Mouse (Mus musculus) kidney, postnatal 36 days (tissue): ENCODE results near the gene Ddit4.

Experiments
- DNase-seq, 2 experiments: peaks; one replicate each; pipeline ENCODE4 v3.0.0; 2021 to 2022; ENCODE audit warnings: mixed read lengths in 2 of 2

The Ddit4 gene

DNA sequence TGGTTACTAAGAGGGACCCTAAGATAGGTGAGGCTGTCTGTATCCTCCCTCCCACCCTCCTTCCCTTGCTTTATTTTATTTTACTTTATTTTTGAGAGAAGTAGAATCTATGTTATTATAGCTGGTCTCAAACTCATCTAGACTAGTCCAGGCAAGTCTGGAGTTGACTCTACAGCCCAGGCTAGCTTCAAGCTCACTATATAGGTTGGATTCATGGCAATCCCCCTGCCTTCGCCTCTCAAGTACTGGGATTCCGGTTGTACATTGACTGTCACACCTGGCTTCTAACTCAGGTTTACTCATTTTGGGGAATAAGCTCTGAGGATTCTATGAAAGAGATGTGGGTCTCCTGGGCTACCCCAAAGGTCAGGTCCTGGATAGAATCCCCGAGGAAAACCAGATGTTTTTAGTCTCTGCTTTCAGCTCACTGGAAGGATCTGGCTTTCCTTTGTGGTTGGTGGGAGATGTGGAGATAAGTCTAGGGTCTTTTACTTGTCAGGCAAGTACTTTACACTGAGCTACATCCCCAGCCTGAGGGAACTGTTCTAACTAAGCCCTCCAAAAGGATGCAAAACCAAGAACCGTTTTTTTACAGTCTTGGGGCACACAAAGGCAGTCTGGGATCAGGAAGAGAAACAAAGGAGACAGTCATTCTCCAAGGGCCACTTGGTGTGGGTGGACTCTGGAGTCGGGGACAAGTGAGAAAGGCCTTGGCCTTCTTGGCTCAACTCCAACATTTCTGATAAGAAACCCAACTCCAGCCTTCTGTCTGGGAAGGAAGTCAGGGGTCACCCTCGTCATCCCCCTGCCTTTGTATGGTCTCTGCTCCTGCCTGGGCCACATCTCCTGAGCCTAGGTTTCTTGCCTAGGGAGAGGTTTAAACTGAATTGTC, 3.0 kb downstream of the Ddit4 start:
- peak; percentile 40 to 60 for DNase-seq

DNA sequence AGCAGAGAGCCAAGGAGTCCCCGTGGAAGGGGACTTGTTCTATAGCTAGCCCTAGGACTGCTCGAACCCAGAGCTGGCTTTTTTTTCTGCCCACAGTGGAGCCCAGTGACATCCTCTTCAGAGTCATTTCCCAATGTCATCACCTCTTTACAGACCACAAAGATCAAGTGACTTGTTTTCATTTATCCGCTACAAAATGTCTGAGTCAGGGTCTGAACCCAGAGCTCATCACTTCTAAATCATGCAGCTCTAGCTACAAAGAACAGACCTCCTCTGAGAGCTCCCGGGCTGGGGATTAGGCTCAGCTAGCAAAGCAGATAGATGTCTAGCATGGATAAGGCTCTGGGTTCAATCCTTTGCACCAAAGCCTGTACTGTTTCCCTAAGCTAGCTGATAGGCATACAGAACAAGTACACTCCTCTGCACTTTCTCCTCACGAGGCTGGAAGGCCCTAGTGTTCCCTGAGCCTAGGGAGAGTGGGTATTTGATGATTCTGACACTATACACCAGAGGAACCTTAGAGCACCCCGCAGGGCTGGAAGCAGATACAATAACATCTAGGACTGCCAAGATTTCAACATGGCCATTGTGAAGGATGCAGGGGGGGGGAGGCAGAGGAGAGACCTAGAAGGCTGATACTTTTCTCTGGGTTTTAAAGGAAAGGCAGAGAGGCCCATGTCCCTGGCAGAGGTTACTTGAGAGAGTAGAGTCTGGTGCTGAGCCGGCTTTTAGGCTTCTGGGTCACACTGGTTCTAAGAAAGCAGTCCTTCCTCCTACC, 4.1 kb downstream of the Ddit4 start:
- peak in 1 of 2 experiments; percentile 30 for DNase-seq

DNA sequence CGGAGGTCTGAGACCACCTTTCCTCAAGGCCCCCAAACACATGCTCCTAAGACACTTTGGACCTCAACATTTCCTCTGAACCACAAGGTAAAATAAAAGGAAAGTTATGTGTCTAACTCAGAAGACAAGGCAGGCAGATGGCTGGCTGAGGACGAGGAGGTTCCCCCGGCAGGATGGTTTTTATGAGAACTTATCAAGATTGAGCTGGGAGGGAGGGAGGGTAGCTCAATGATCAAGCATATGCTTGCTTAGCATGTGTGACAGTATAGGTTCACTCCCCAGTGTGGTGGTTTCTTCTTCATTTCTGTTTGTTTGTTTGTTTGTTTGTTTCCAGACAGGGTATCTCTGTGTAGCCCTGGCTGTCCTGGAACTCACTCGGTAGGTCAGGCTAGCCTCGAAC, 5.3 kb downstream of the Ddit4 start:
- DNase-seq: no peak

- no peak for DNase-seq
These were observed 6.2 kb downstream of the Ddit4 start for GRCm38 (mm10) chr10:59945416-59945815.

- DNase-seq: peak; percentile 82 to 84
These were observed 8.1 kb downstream of the Ddit4 start for GRCm38 (mm10) chr10:59943421-59943989.

GRCm38 (mm10) chr10:59942847-59943420, 8.7 kb downstream of the Ddit4 start:
- peak; percentile 78 to 80 for DNase-seq

GRCm38 (mm10) chr10:59942281-59942846, 9.3 kb downstream of the Ddit4 start:
- no peak for DNase-seq

- no peak for DNase-seq
These were observed 12.6 kb downstream of the Ddit4 start for GRCm38 (mm10) chr10:59939081-59939480.

- DNase-seq: no peak
These were observed 13.0 kb downstream of the Ddit4 start for GRCm38 (mm10) chr10:59938662-59939061.

GRCm38 (mm10) chr10:59936058-59936856, 15.4 kb downstream of the Ddit4 start:
- DNase-seq: no peak

DNA sequence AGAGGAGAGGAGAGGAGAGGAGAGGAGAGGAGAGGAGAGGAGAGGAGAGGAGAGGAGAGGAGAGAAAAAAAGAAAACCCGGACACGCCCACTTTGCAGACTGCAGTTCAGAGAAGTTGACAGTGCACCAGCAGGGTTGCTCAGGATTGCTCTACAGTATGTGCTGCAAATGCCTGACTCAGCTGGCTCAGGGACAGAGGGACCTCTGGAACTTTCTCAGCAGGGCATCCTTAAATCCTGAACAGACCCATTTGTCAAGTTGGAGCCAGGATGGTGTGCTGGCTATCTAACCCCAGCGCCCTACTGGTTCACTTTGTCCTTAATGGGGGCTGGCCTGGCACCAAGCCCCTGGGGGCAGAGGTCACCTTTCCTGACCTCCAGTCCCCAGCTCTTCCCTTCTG, 17.6 kb downstream of the Ddit4 start:
- DNase-seq: peak in 1 of 2 experiments; percentile 43

- DNase-seq: peak; percentile 66 to 74
These were observed 19.1 kb downstream of the Ddit4 start for GRCm38 (mm10) chr10:59932521-59932920.

- no peak for DNase-seq
These were observed 20.6 kb downstream of the Ddit4 start for GRCm38 (mm10) chr10:59930996-59931395.

DNA sequence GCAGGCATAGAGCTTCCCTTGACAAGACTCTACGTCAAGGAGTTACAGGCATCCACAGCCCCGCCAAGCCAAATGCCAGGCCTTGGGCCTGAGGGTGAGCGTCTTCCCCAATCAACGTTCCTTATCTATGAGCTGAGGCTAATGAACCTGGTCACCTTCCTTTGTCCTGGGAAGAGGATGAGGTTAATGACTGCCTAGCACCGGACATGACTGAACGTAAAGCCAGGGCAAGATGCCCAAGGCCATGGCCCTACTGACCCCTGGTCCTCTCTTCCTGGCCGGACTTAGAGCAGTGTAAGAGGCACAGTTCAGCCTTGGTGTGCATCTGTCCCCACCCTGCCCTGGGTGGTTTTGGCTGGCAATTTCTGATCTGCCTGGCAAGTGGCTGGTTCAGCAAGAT, 22.4 kb downstream of the Ddit4 start:
- no peak for DNase-seq

DNA sequence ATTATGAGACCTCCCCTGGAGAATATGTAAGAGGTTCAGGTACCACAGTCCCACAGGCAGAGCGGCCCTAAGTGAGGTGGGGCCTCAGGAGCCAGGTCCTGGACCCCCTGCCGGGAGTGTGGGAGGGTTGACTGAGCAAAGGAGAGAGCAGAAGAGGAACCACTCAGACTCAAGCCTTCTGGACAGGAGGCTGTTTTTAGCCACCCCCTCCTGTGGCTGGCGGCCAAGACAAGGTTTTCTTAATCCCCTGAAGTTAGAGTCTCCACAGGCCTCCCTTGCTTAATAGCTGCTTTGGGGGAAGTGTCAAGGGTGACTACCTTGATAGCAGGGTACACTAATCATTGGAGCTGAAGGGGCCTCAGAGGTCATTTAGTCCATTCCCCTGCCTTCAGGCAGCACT, 27.3 kb downstream of the Ddit4 start:
- DNase-seq: peak in 1 of 2 experiments; percentile 45

DNA sequence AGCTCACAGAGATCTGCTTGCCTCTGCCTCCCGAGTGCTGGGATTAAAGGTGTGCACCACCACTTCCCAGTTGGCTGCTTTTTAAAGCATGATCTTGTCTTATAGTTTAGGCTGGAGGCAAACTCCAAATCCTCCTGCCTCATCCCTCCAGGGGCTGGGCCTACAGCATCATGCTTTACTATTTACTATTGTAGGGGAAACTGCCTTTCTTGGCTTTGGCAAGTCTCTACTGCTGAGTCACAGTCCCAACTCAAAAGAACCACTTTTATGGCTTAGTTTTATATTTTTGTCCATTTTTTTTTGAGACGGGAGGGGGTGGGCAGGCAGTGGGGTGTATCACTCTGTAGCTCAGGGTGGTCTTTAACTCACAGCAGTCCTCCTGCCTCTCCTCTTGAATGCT, 28.1 kb downstream of the Ddit4 start:
- no peak for DNase-seq

DNA sequence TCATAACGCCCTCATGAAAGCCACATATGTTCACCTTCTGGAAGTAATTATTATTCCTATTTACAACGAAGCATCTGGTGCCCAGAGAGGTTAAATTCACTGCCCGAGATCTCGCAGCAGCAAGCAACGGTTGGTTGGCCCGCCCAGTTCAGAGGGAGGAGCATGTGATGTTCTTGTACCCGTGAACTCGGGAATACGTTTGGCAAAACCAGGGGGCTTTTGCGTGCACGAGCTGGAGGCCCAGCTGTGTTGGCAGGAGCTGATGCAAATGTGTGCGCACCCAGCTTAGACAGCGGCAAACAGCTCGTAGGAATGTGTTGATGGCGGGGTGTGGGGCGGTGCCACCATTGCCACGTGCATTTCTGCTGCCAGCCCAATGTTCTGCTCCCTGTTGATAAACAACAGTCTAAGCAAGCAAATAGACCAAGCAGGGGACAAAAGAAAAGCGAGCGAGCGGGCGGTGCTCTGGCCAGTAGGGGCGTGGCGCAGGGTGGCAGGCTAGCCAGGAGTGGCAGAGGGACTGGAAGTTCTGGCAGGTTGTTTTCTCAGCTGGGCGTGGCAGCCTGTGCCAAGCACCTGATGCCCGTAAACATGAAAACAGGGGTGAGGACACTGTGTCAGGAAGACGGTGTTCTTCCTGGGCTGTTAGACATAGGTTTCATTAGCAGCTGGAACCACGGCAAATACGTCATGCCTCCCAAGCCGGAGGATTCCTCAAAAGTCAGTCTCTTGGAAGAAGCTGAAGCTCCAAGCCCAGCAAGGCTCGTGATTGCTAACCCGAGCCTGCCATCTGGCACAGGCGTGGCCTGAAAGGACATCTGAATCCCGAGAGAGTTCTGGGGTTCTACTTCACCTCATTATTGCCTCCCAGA, 30.6 kb downstream of the Ddit4 start:
- DNase-seq: peak; percentile 88 to 89

- DNase-seq: no peak
These were observed 31.2 kb downstream of the Ddit4 start for GRCm38 (mm10) chr10:59920485-59920809.

GRCm38 (mm10) chr10:59919494-59920181, 32.0 kb downstream of the Ddit4 start:
- DNase-seq: peak; percentile 55 to 73

DNA sequence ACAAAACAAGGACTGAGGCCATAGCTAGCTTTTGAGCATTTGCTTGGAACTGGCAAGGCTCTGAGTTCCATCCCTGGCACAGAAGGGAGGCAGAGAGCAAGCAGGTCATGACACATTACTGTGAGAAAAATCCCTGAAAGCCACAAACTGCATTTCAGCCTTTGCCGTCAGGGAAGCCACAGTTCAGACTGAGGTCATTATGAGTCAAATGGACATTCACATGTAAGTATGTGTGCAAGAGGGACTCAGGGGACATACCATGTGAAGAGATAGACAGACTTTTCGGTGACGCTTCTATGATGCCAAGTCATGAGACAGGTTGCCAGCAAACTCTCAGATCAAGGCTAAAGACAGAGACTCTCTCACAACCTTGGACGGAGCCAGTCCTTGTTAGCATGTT, 33.5 kb downstream of the Ddit4 start:
- DNase-seq: no peak
